Mouse (Mus musculus): ENCODE data around the gene Snrk.

Gene Snrk

DNA sequence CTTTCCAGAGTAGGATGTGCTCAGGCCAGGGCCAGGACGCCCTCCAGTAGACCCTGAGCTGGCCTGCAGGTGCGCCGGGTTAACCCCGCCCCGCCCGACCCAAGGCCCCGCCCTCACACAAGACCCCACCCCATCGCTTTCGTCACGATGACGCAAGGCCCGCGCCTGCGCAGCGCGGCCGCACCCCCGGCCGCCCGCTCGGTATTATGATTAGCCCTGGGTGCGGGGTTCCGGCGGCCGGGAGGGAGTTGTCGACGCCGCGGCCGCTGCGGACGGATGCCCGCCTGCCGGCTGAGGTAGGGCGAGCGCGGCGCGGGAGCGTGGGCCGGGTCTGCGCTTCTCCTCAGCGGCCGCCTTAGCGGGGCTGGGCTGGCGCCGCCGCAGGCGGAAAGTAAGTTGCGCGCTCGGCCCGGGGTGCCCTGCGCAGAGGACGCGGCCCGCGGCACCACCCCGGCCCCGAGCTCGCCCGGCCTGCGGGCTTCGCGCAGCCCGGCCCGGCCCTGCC, at the start of gene Snrk:
Snrk (plus strand) TSS at position 155 of the 505 bp plus-strand sequence.
- in situ Hi-C loops (cut with MboI; ENCODE audit: low sequenced_read_pairs), result no loop called here

DNA sequence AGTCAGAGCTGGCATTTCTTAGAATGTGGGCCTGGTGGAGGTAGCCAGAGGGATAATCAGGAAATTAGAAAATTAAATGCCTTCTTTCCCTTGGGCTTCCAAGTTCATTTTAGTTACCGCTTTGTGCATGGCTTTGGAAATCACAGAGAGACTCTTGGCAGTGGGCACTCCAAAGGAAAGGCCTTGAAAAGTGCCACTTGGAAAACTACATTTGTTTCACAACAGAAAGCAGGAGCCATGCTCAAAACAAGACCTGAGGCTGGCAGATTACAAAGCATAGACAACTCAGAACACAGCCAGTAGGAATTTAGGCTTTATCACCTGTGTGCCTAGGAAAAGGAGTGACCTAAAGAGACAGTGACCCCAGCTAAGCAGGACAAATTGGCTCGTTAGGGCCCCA, 49.4 kb upstream of the Snrk start:
- in situ Hi-C loops (cut with MboI; ENCODE audit: low sequenced_read_pairs), result no loop called here

DNA sequence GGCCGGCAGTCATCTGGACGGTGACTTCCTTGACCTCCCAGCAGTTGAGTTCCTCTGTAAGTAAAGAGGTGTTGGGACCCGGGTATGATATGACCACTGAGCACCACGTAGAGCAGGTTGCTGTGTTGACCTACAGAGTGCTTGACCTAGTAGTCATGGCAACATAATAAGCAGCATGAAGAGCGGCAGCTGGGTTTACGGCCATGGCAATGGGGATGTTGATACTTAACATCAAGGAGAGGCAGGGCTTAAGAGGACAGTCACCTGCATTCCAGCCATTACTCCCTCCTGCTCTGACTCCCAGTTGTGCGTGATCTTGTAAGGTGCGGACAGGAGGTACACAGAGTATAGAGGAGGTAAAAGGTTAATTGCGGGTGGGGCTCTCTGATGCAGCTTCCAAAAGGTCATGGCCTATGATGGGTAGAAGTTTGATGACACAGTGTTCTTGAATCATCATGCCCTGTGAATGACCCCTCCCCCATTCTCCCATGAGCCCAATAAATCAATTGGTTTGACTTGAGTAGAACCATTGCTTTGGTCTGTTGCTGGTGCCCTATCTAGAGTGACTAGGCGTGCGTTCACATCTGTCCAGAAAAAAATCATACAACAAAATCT, 47.4 kb upstream of the Snrk start:
- in situ Hi-C loops (cut with MboI; ENCODE audit: low sequenced_read_pairs), result no loop called here

DNA sequence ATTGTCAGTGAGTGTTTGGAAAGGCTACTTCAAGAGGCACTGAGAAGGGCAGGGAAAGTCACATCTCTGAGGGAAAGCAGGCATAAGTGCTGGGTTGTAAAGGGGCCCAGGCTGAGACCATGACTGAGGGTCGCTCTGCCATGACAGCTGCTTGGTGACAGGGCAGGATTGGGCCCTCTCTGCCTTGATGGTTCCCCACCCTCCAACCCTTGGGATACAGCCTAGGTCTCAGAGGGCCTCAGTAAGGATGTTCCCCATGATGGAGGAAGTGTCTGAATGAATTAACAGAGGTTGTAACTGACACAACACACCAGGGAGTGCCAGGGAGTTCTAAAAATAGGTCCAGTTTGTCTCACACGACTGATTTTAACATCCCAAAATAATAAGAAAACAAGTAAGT, 43.1 kb upstream of the Snrk start:
- in situ Hi-C loops (cut with MboI; ENCODE audit: low sequenced_read_pairs), result no loop called here

DNA sequence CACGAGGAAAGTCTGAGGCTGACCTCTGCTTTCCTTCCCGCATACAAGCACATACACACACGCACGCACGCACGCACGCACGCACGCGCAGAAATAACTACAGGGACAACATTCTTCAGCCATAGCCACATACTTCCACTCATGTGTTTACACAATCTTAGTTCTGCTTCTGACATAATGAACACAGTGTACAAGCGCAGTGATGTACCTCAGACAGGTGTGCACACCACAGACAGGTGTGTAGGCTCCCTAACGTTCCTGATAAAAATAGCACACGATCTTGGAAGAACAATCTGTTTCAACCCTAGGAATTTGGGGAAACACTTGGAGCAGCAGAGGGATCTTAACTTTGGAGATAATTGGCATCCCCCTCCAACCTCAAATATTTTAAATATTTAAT, 42.5 kb upstream of the Snrk start:
- in situ Hi-C loops (cut with MboI; ENCODE audit: low sequenced_read_pairs), result no loop called here

DNA sequence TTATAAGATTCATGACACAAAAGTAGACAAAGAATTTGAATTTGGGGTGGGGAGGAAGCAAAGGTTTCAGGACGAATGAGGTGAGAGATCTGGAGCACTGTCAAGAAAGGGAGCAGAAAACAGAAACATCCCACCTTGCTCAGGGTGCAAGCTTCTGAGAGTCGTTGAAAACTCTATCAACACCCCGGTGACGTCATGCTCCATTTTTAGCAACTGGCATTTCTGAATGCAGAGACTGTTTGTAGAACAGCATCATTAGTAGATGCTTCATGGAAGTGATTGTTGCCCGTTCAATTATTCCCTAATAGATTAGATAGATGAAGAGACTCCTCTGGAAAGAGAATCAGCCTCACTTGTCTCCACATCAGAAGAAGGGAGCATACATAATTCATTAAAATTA, 38.6 kb upstream of the Snrk start:
- in situ Hi-C loops (cut with MboI; ENCODE audit: low sequenced_read_pairs), result no loop called here

DNA sequence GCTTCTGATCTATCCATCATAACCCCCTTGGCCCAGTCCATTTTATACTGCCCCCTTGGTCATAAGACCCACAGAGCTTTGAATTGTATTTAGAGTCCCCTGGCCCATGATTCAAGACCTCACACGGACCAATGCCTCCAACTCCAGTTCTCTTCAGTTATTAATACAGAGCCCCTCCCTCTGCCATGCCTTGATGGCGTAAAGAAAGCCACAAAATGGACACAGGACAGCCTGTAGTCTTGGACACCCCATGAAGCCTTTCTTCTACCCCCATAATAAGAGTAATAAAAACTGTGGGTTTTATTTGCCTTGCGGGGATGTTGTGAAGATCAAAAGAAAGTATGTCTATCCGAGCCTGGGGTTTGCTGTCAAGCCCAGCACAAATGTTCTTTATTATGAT, 33.4 kb upstream of the Snrk start:
- in situ Hi-C loops (cut with MboI; ENCODE audit: low sequenced_read_pairs), result no loop called here

DNA sequence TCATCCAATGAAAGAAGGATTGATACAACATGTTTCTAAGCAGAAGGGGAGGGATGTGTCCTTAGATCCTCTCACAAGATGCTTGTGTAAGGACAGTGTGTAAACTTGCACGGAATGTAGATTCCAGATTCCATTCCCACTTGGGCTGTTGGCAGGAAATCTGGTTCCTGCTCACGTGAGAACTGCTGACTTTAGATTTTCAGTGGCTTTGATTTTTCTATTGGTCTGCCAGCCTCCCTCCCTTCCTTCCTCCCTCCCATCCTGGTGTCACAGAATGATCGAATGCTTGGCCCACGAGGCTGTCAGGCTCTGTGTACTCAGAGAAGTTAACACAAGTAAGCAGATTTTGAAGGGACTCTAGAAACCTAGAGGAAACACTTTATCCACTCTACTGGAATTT, 32.9 kb upstream of the Snrk start:
- in situ Hi-C loops (cut with MboI; ENCODE audit: low sequenced_read_pairs), result no loop called here

DNA sequence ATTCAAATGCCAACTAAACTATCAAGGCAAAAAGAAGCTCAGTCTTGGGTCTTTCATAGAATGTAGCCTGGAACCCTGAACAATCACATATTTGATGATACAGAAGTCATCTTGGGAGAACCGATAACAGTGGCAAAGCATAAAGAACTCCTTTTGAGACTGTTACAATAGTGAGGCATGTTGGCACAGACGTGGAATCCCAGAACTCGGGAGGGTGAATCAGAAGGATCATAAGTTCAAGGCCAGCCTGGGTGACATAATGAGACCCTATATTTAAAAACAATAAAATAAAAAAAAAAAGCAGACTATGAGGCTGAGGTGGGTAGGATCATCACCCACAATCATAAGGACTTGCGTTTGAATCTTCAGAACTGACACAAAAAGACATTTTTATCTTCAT, 32.4 kb upstream of the Snrk start:
- in situ Hi-C loops (cut with MboI; ENCODE audit: low sequenced_read_pairs), result no loop called here

DNA sequence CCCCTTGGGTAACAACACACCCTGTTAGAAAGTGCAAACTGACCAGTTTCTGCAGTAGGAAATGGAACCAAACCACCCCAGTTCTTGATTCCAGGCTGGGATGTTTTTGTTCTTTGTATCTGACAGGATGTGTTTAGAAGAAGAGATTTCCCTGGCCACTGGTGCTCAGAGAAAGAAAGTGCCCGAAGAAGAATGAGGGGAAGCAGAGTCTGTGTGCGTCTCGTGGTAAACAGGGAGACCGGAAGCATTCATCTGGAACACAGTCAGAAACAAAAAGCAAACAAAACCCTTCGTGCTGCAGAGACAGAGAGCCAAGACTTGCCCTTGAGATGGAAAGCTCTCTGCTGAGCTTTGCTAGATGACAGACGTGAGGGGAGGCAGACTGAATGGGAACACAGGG, 32.0 kb upstream of the Snrk start:
- in situ Hi-C loops (cut with MboI; ENCODE audit: low sequenced_read_pairs), result no loop called here

DNA sequence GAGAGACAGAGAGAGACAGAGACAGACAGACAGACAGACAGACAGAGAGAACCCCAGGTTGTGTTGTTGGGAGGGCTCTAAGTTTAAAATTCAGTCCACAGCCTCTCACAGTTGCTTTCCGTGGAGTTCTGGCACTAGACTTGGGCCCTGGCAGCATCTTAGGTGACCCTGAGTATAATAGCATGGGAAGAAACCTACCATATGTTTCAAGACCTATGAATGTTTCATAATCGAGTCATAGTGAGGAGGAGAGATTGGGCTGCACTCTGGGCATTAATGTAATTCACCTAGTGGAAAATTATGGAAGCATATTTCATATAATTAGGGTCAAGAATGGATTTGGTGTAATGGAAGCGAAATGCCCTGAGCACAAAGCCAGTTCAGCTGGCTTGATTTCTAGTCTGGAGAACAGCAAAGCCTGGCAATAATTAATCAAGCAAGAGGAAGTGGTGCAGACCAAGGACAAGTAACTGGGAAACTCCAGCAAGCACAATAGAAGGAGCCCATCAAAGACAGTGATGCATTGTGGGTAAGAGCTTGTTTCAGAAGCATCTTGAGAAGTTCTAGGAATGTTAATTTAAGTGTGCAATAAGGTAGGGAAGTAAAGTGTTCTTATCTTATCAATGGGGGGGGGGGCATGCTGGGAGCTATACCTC, 31.4 kb upstream of the Snrk start:
- in situ Hi-C loops (cut with MboI; ENCODE audit: low sequenced_read_pairs), result no loop called here

DNA sequence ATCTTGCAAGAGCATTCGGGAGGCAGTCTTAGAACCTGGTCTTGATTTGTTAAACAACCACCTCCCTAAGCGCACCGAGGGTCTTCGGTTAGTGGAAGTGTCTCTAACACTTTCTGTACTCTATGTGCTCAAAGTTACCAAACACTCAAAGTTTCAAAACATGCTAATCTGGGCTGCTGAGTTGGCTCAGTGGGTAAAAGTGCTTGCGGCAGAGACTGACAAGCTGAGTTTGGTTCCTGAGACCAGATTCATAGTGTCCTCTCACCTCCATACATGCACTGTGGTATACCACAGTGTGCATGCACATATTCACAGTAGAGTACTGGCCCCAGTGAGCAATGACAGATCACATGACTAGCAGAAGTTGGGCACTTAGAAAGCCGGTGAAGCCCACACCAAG, 30.0 kb upstream of the Snrk start:
- in situ Hi-C loops (cut with MboI; ENCODE audit: low sequenced_read_pairs), result no loop called here

DNA sequence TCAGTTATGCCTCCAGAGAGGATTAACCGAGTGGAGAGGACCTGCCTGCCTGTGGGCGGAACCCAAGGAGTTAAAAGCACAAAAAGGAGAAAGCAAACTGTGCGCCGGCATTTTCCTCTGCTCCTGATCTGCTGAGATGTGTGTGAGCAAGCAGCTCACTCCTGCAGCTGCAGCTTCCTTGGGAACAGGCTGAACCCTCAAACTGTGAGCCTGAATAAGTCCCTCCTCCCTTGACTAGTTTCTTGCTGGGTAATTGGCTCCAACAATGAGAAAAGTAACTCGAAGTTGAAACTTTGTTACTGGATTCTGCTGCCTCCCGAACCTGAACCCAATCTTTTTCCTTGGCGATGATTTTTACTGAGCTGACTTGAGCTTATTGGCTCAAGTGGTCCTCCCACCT, 25.9 kb upstream of the Snrk start:
- in situ Hi-C loops (cut with MboI; ENCODE audit: low sequenced_read_pairs), result no loop called here

DNA sequence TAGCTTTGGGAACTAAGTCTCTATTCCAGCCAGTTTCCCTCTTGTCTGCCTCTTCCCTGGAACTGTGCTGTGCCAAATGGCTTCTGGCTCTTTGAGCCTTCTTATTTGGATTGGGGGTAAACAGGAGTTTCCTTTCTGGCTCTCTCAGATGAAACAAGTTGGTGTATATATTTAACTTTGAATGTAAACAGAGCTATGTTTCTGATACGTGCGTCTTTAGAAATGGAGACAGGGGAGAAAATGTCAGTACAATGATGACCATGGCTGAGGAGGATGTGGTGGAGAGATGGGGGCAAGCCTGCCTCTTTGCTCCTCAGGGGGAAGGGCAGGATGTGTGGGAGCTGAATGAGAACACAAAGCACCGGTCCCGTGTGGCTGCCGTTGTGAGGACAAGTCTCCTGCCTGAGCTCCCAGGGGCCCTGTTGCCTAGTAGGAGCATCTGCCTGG, 25.3 kb upstream of the Snrk start:
- in situ Hi-C loops (cut with MboI; ENCODE audit: low sequenced_read_pairs), result no loop called here

DNA sequence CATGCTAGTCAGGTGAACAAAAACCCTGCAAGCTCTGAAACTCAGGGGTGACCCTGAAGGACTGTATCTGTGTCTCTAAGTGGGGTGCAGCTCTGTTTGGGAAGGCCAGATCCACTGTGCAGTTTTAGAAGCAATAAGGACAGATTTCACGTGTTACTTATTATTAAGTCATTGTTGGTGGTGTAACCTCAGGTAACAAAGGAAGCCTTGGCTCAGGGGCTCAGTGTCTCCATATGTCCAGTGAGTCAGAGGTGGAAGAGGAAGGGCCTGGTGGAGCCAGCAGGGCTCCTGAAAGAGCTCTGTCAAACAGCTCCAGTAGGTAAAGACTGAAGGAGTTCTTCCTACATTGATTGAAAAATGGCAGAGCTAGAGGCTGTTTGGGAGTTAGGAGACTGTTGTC, 22.9 kb upstream of the Snrk start:
- in situ Hi-C loops (cut with MboI; ENCODE audit: low sequenced_read_pairs), result no loop called here

DNA sequence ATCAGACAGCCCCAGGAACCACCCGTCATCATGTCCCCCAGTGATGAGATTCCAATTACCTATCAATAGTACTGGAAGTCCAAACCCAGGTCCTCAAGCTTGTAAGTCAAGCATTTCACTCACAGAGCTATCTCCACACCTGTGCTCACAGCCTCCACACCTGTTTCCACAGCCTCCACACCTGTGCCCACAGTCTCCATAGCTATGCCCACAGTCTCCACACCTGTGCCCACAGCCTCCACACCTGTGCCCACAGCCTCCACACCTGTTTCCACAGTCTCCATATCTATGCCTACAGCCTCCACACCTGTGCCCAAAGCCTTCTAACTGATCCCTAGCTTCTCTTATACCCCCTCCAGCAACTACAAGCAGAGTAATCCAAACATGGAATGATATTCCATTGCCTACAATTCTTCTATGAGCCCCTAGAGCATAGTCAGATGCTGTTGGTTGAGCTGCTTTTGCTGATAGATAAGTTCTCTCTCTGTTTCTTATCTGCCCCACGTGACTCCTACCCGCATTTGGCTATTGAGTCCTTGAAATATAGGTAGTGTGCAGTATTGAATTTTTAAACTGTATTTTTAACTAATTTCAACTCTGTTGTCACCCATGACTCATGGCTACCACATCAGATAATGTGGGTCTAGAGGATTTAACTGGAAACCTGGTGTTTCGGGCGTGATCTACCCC, 20.1 kb upstream of the Snrk start:
- in situ Hi-C loops (cut with MboI; ENCODE audit: low sequenced_read_pairs), result no loop called here

DNA sequence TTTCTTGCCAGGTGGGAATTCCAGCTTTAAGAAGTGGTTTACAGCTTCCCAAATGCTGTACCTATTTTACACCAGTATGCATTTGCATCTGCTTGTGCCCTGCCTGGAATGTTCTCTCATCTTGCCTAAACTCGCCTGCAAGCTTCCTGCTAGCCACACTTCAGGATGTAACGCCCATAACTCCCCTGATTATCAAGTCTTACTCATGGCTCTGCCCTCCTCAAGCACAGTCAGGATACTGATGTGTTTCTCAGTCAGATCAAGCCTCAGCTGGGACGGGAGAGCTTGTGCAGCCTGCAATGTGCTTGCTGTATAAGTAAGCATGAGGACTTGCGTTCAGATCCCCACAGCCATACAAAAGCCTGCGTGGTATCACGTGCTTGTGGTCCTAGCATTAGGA, 19.5 kb upstream of the Snrk start:
- in situ Hi-C loops (cut with MboI; ENCODE audit: low sequenced_read_pairs), result no loop called here

DNA sequence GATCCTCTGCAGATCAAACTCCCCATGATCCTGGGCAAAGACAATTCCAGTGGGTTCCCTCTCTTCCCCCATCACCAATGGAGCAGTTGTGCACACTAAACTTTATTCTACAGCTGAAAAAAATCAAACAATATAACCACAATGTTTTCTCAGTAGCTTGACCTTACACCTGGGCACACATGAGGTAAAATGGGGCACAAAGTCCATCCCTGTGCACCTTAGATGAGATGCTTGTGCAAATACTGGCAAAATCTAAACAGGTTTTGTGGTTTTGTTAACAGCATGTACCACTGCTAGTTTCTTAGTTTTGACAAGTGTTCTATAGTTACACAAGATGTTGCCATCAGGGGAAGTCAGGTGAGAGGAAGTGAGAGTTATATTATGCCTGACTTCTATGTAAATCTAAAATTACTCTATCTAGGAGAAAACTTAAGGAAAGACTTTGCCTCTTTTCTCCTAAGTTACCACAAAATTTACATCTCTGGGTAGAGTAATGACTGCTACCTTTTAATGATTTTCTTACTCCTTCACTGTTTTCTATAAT, 16.4 kb upstream of the Snrk start:
- in situ Hi-C loops (cut with MboI; ENCODE audit: low sequenced_read_pairs), result no loop called here

DNA sequence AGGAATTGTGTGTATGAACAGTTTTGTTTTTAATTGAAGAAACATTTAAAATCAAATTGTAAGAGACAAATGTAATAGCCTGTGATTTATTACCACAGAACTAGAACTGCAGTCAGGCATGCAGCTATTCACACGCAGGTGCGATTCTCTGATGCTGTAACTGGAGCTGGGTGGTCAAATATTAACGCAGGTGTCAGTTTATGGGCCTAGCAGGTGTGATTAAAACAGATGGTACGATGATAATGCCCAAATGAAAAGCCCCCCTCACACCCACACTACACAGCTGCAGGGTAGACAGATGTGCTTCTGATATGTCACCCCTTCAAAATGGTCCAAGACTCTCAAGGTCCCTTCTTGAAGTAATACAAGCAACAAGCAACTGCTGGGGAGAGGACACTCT, 15.9 kb upstream of the Snrk start:
- in situ Hi-C loops (cut with MboI; ENCODE audit: low sequenced_read_pairs), result no loop called here

DNA sequence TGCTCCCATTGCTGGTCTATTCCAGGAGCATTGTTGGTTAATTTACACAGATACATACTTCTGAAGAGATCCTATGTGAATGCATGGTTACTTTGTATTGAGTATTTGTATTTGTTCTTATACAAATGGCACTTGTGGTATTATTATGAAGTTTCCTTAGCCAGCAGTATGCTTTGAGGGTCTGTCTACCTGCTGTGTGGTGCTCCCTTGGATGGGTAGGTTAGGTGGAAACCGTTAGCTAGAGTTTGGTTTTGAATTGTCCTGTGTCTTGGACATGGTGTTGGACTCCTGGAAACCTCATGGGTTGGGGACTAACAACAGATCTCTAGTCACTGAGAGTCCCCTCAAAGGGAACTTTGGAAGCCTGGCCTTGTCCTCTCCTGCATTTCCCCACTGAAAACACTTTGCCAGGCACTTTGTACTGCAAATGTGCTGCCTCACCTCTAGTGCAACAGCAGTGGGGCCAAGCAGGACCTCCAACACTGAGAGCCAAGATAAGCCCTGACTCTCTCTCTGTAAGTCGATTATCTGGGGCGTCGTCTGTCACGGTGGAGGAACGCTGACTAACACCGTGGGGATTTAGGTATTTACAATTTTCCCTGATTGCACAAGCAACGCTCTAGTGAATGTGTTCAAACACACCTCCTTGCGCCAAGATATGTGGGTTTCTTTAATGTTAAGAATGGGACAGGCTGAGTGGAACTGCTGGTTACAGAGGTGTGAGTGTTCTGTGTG, 13.3 kb upstream of the Snrk start:
- in situ Hi-C loops (cut with MboI; ENCODE audit: low sequenced_read_pairs), result no loop called here

DNA sequence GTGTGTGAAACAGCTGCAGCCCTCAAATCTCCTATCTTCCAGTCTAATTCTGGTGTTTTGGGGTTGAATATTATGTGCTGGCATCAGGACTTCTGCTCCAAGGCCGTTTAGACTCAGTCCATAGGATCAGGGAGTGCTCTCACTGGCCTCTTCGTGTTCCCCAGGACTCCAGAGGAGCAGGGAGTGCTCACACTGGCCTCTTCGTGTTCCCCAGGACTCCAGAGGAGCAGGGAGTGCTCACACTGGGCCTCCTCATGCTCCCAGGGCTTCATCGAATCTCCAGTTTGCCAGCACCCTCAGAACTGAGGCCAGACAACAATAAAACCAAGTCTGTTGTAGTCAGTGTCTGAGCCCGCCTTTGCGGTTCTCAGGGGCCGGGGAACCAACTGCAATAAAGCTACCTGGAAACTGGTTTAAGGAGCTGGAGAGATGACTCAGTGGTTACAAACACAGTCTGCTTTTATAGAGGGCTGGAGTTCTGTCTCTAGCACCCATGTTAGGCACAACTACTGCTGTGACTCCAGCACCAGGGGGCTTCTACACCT, 12.7 kb upstream of the Snrk start:
- in situ Hi-C loops (cut with MboI; ENCODE audit: low sequenced_read_pairs), result no loop called here
